Mouse (Mus musculus) liver, embryonic 14.5 days (tissue): ENCODE data around the gene 1700024G13Rik.

Source experiments
- CTCF ChIP-seq: IDR thresholded peaks from 2 replicates; pipeline ENCODE4 v1.5.1; 2016; ENCODE audit warnings: antibody characterized with exemption, low read depth, control low read depth
- EP300 ChIP-seq: IDR thresholded peaks from 2 replicates; pipeline ENCODE4 v1.6.1; 2016; ENCODE audit warnings: antibody characterized with exemption, low read depth

GRCm38 (mm10) chr14:32437352-32437793 lies 49.2 kb upstream of the 1700024G13Rik start:
- TF ChIP-seq CTCF (peak; percentile 17; the same call in 1 of the 2 replicates), EP300 (no peak)
